Mouse (Mus musculus) WW6 (cell line): Measurements from ENCODE around the gene Angptl1.

Experiments used
- DNase-seq: peaks from one replicate; pipeline ENCODE4 v3.0.0-alpha.2; 2013; ENCODE audit warnings: low read depth, low spot score

Gene Angptl1

DNA sequence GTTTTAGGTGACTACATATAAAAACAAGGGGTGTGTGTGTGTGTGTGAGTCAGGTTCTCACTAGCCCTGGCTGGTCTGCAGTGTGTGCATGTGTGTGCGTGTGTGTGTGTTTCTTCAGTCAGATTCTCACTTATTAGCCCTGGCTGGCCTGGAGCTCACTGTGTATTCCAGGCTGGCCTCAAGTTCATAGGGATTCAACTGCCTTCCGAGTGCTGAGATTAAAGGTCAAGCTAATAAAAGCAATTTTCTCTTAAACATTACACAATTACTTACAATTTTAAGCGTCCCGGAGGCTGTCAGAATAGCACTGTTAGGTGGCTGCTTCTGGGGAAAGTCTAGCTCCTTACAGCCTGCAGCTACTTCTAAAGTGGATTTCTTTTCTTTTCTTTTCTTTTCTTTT, at the start of gene Angptl1:
TSS of gene Angptl1 (plus strand) at position 386 of the 400 bp plus-strand sequence.
- DNase-seq, result no peak

DNA sequence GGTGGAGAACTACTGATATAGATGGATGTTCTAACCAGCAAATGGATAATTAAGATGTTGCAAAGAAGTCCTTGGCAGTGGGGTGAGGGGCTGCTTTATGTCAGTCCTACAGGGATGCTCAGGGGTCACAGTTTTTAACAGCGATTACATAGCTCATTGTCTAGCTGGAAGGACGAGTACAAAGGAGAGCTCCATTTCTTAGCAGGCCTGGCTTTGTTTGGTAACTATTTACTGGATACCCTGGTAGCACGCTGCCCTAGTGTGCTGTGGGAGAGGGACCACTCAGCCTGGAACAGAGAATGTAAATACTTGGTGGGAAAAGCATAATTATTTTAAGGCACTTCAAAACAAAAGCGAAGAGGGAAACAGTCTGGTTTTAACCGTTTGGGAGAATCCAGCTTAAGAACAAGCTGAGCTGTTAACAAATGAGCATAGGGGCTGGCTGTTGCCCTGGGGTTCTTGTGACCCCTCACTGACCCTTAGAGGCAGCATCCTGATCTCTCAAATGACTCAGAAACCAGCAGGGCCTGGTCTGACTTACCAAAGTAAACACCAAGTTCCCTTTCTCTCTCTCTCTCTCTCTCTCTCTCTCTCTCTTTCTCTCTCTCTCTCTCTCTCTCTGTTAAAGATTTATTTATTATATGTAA, 48.4 kb upstream of the Angptl1 start:
- DNase-seq, result no peak

DNA sequence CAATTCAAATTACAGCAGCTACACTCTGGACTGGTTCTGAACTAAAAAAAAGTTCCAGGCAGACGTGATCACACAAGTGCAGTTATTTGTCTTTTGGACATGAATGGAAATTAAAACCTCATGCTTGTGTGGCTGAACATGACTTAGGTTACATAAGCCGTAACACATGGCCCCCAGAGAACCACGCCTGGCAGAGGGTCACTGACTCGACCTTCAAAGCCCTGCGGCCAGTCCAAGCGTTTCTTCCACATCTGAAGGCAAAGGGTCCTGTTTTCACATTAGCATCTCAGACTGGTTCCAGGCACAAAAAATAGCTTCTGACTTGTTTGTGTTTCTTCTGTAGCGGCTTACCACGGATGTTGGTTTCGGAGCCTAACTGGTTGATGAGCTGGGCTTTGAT, 42.1 kb upstream of the Angptl1 start:
- no peak for DNase-seq

DNA sequence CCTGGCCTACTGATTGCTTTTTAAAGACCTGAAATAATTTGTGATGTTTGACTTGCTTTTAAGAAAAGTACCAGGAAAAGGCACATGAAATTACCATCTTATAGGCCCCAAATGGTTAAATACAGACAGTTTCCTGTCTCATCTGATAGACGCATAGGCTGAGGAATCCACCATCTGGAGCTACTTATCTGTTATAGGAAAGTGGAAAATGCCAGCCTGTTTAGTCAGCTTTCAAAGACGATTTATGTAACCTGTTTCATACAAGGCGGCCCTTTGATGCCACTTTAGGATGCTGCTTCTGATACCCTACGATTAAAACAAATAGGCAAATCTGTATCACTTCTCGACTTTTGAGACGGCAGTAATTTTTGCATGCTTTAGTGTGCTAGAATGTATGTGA, 37.1 kb upstream of the Angptl1 start:
- no peak for DNase-seq

DNA sequence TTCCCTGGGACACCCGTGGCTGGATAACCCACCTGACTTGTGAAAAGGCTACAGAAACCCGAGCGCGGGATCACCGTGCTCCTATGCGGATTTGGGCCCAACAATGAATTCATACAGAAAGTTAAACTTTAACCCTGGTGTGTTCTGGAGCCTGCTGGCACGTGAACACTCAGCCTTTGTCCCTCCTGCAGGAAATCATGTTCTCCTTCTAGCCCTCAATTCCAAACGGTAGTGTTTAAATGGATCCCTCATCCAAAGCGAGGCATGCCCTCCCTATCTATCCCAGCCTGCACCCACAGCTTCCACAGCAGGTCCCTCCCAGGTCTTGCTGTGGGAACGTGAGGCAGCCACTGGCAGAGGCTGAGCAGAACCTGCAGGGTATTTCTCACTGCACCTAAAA, 30.0 kb upstream of the Angptl1 start:
- DNase-seq, result no peak

DNA sequence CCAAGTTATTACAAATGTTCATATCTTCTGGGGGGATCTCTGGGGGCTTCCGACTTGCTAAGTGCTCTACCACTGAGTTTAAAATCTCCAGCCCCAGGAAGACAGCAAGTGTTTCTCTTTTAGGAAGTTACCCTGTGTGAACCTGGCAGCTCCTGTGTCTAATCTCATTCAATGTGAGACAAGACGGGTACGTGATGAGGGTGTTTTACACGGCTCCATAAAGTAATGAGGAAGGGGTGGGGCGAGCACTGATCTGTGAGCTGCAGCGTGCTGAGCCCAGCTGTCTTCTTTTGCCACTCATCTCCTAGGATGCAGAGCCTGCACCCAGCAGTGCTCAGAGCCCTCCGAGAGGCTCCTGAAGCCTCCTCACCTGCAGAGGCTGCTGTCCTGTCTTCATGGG, 26.4 kb upstream of the Angptl1 start:
- no peak for DNase-seq

DNA sequence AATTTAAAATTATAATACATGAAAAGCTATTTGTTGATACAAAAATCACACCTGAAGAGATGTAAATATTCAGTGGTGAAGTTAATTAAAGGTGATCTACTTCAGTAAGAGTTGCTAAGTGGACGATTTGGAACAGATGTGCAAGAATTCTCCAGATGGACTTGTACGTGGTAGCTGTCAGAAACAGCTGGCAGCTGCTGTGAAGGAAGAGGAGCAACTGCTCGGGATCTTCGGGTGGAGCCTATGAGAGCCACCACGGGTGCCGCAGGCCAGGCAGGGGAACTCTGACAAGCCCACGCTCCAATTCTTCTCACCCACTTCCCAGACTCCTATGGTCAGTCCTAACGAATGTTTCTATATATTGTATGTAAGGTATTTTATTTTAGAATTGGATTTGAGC, 25.6 kb upstream of the Angptl1 start:
- DNase-seq, result no peak

- no peak for DNase-seq
Observed at GRCm38 (mm10) chr1:156813485-156813884, 24.9 kb upstream of the Angptl1 start.

- DNase-seq, result no peak
Observed at GRCm38 (mm10) chr1:156819236-156819635, 19.1 kb upstream of the Angptl1 start.

DNA sequence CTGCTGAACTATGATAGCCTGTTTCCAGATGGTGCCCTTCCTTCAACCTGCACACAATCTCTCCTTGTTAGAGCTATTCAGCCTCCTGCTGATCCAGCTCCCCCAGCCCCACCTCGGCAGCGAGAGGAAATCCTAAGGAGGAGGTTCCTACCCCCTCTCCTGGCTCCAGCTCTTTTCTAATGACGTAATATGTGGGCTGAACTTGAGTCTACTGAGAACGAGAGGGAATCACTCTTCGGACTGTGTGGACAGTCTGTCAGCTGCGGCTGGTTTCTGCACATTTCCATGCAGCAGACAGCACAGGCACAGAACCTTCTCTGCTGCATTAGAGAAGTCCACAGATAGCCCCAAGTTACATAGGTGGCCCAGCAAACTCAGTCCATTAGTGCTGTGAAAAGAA, 333 bp downstream of the Angptl1 start:
- DNase-seq, result no peak

- no peak for DNase-seq
Observed at GRCm38 (mm10) chr1:156841625-156842339, 3.4 kb downstream of the Angptl1 start.

DNA sequence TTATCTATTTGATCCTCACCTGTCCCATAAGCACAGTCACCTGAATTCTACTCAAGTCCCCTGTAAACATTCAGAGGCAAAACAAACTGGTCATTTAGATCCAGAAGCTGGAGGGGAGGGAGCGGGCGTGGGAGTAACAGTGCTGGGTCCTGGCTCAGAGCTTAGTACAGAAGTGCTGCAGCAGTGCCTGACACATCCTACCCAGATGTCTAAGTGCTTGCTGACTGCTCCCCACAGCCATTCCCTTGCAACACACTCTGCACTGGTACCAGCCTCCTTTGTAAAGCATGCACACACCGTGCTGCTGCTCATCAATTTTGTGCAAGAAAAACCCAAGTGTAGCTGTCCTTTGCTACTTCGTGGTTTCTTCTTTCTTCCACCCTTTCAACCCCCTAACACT, 8.7 kb downstream of the Angptl1 start:
- DNase-seq, result no peak

- no peak for DNase-seq
Observed at GRCm38 (mm10) chr1:156852409-156852808, 14.0 kb downstream of the Angptl1 start.

DNA sequence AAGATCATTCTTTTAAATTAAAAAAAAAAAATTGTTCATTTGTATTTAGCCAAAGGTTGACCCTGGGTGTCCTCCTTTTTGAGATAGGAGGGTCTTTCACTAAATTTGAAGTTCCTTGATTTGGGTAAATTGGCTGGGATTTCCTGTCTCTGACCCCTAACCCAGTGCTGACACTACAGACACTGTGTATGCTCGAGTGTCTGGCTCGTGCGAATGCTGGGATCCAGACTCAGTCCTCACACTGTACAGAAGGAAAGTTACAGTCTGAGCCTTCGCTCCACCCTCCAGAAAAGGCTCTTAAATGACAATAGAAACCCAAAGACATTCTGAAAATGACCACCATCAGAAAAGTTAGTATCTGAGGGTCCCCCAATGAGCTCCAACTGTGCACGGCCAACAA, 14.5 kb downstream of the Angptl1 start:
- no peak for DNase-seq

DNA sequence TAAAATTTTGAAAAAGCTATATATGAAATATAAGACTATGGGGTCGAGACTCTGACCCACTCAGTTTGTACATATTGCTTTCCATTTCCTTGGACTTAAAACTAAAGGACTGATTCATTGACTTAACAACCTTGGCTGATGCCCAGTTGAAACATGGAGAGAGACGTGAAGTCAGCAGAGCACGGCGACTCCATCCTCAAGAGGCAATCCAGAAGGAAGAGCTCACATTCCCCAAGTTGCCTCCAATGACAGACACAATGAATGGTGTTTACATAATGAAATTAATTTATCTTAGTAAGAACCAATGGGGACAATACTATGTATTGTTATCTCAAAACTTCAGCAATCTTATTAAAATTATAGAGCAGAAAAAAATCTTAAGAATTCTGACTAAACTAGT, 16.2 kb downstream of the Angptl1 start:
- DNase-seq, result no peak

GRCm38 (mm10) chr1:156856666-156857065, 18.3 kb downstream of the Angptl1 start:
- DNase-seq, result no peak

DNA sequence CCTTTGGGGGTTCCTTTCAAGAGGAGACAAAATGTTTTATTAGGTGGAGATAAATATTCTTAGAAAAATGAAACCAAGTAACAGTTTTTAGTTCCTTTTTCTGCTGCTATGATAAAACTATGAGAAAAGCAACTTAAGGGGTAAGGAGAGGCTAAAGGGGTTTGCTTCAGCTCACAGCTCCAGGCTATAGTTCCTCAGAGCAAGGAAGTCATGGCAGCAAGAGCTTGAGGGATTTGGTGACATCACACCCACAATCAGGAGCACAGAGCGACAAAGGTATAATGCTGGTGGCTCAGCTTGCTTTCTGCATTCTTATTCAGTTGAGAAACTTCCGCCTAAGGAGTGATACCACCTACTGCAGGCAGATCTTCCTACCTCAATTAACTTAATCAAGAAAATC, 20.8 kb downstream of the Angptl1 start:
- DNase-seq, result no peak

GRCm38 (mm10) chr1:156859711-156860250, 21.4 kb downstream of the Angptl1 start:
- DNase-seq, result no peak

DNA sequence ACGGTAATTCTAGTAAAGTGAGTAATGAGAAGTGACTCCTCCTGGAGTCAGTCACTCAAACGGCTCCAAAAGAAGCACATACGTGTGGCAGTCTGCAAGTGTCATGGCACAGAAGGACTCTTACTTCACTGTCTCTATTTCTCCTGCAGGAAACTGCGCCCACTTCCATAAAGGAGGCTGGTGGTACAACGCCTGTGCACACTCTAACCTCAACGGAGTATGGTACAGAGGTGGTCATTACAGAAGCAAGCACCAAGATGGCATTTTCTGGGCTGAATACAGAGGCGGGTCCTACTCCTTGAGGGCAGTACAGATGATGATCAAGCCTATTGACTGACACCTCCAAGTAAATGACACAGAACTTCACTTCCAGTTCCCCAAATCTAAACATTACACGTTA, 21.9 kb downstream of the Angptl1 start:
- no peak for DNase-seq

DNA sequence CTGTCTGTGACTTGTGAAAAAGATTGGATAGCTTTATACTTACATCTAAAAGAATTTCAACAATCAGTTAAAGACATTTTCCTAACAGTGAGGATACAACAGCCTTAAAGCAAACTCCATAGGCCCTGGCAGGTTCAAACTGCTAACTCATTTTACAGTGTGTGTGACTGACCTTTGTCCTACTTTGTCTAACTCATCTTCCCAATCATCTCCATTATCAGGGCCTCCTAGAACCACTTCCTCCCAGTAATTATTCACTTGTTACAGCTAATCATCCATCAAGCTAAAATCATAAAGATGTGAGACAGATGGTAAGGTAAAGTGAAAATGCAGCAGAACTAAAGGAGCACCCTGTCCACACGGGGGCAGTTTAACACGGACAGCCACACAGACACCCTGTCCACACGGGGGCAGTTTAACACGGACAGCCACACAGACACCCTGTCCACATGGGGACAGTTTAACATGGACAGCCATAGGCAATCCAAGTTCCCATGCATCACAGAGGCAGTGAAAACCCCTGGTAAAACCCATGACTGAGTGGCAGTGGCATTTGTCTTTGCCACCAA, 23.2 kb downstream of the Angptl1 start:
- no peak for DNase-seq

DNA sequence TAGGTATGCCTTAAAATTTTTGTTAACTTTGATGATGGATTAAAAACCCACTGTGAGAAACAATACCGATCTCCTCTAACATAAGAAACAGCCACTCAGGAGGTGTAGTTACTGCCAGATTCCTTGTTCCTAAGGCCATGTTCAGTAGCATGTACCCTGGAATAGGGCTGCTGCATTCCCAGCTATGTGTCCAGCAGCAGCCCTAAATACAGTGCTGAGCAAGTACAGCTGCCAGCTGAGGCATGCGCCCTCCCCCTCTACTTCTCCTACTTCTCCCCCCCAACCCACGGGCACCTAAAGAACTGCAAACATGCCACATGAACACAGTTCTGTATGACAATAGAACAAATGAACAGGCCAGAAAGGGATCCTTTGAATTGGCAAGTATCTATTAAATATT, 25.4 kb downstream of the Angptl1 start:
- DNase-seq, result no peak

GRCm38 (mm10) chr1:156864240-156864639, 25.9 kb downstream of the Angptl1 start:
- no peak for DNase-seq

GRCm38 (mm10) chr1:156870028-156870427, 31.7 kb downstream of the Angptl1 start:
- no peak for DNase-seq
